Mouse (Mus musculus) olfactory bulb, adult 2 months (tissue): ENCODE measurements around the gene Naa16. TPM values are rescaled to one million over a fixed set of nuclear protein-coding genes. Genes with fewer than 3 reads are reported as not detected.

ENCODE experiments used
- H3K27ac ChIP-seq: fragments of 200-500 bp; 2 replicates; pipeline ENCODE4 v1.5.1; 2012; ENCODE audit warnings: low read depth, low read length; ENCODE audit not compliant: insufficient read depth
- H3K4me1 ChIP-seq: fragments of 200-500 bp; 2 replicates; pipeline ENCODE4 v1.6.1; 2012; ENCODE audit warnings: low read length; ENCODE audit not compliant: control insufficient read depth, insufficient read depth
- H3K4me3 ChIP-seq: fragments of 200-500 bp; 2 replicates; pipeline ENCODE4 v1.5.1; 2012; ENCODE audit warnings: mild to moderate bottlenecking, low read depth, low read length, moderate library complexity; ENCODE audit not compliant: insufficient read depth
- CTCF ChIP-seq: fragments of 200-500 bp; IDR thresholded peaks from 2 replicates; pipeline ENCODE4 v1.5.1; 2012; ENCODE audit warnings: low read depth, mild to moderate bottlenecking, low read length, moderate library complexity; ENCODE audit not compliant: insufficient read depth
- POLR2A ChIP-seq: fragments of 200-500 bp; IDR thresholded peaks from 2 replicates; pipeline ENCODE4 v1.6.1; 2012; ENCODE audit warnings: mild to moderate bottlenecking, low read depth, low read length, moderate library complexity; ENCODE audit not compliant: insufficient read depth
- WGBS: fragments of 180-500 bp; shearing (Covaris S2); methylation state at CpG from one replicate; pipeline ENCODE4 v1.1.7; 2018; 5-methylcytosine and 5-hydroxymethylcytosine counted together
- polyA plus RNA-seq: library from polyadenylated mRNA; stranded (reverse); fragments of >200 nt; gene quantifications from 2 replicates; pipeline ENCODE4 v1.2.4, GENCODE M21; 2012; ENCODE audit warnings: low replicate concordance; ENCODE audit not compliant: missing spikeins, insufficient read depth, insufficient read length

The Naa16 gene
- polyA plus RNA-seq, 1 experiment, result not detected

GRCm38 (mm10) chr14:79287251-79287863 is 103.2 kb downstream of the Naa16 start:
- H3K4me1 ChIP-seq, result peaks cover 2% of the 10 kb centered on the region; the same call in 1 of the 2 replicates
- H3K4me3 ChIP-seq, result no peak overlapping the region
- no peak overlapping the region for H3K27ac ChIP-seq
- no peak for TF ChIP-seq POLR2A
- no peak for TF ChIP-seq CTCF
- 92% methylated on average over 7 of the region's 7 CpGs for WGBS

DNA sequence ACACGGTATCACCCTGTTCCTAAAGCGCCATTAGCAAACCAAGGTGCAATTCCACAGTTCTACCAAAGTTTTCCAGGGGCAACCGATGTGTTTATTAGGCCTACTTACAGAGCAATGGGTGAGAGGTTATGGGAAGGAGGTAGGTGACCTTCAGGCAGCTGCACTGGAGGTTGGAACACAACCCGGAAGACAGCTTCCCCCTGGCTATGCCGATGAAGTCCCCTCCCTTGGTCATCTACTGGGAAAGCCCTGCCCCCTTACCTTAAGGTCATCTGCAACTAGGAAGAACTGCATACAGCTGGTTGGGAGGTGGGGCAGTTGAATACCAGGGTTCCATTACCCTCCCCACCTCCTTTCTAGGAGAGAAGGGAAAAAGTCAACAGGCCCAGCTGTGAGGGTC is 105.0 kb downstream of the Naa16 start:
- 97% methylated on average over 5 of the region's 5 CpGs for WGBS
- no peak overlapping the region for H3K4me3 ChIP-seq
- no peaks in the 10 kb centered on the region for H3K4me1 ChIP-seq
- no peak for TF ChIP-seq POLR2A
- no peak for TF ChIP-seq CTCF
- H3K27ac ChIP-seq, result no peak overlapping the region

DNA sequence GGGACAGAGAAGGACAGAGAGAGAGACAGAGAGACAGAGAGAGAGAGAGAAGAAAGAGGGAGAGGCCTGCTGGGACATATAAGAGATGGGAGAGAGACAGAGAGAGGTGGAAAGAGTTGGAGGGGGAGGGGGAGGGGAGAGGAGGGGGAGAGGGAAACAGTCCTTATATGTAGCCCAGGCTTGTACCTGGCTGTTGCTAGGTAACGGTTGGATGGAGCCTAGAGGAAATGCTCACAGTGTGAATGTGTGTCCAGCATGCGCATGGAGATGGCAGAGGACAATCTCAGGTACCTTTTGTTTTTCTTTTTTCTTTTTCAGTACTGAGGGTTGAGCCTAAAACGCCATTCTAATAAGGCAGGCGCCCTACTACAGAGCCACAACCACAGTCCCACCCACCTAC is 106.0 kb downstream of the Naa16 start:
- no peak overlapping the region for H3K27ac ChIP-seq
- TF ChIP-seq CTCF (no peak), POLR2A (no peak)
- H3K4me3 ChIP-seq, result no peak overlapping the region
- 88% methylated on average over 4 of the region's 4 CpGs for WGBS
- no peaks in the 10 kb centered on the region for H3K4me1 ChIP-seq

GRCm38 (mm10) chr14:79283952-79284351 is 106.6 kb downstream of the Naa16 start:
- no peak overlapping the region for H3K4me3 ChIP-seq
- 57% methylated on average over 7 of the region's 7 CpGs for WGBS
- H3K27ac ChIP-seq, result no peak overlapping the region
- TF ChIP-seq CTCF (no peak), POLR2A (no peak)
- no peaks in the 10 kb centered on the region for H3K4me1 ChIP-seq

- TF ChIP-seq CTCF (no peak), POLR2A (no peak)
- no peak overlapping the region for H3K4me3 ChIP-seq
- 96% methylated on average over 9 of the region's 9 CpGs for WGBS
- no peak overlapping the region for H3K27ac ChIP-seq
- no peaks in the 10 kb centered on the region for H3K4me1 ChIP-seq
Observed at GRCm38 (mm10) chr14:79281894-79282553, 108.6 kb downstream of the Naa16 start.

- Histone ChIP-seq H3K4me1 (peaks cover 5% of the 10 kb centered on the region; the same call in 1 of the 2 replicates), H3K4me3 (no peak overlapping the region), H3K27ac (no peak overlapping the region)
- WGBS, result 93% methylated on average over 9 of the region's 9 CpGs
- TF ChIP-seq CTCF (no peak), POLR2A (no peak)
Observed at GRCm38 (mm10) chr14:79280456-79280855, 110.1 kb downstream of the Naa16 start.

GRCm38 (mm10) chr14:79279494-79279893 is 111.1 kb downstream of the Naa16 start:
- Histone ChIP-seq H3K4me3 (no peak overlapping the region), H3K4me1 (peaks cover 5% of the 10 kb centered on the region; the same call in 1 of the 2 replicates), H3K27ac (no peak overlapping the region)
- TF ChIP-seq CTCF (no peak), POLR2A (no peak)
- 100% methylated on average over 1 of the region's 1 CpGs for WGBS

- TF ChIP-seq POLR2A, result no peak
- no peak for TF ChIP-seq CTCF
- H3K27ac ChIP-seq, result no peak overlapping the region
- peaks cover 7% of the 10 kb centered on the region for H3K4me1 ChIP-seq
- H3K4me3 ChIP-seq, result no peak overlapping the region
- 94% methylated on average over 4 of the region's 4 CpGs for WGBS
Observed at GRCm38 (mm10) chr14:79278927-79279326, 111.7 kb downstream of the Naa16 start.

DNA sequence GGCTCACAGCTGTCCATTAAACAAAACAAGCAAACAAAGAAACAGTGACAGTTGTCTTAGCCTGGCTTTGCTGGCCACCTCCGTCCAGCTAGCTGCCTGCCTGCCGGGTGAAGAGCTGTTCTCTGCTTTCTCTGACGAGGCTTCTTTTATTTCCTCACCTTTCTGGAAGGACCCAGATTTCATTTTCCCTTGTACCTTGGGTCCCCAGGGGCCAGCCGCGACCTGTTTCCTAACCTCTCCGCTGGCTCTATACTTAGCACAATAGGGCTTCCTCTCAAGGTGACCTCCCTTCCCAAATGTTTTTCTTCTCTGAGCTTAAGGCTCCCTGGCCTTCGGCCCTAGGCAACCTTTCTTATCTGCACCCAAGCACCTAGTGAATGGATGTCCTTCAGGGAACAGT is 112.7 kb downstream of the Naa16 start:
- WGBS, result 78% methylated on average over 7 of the region's 7 CpGs
- H3K4me1 ChIP-seq, result peaks cover 11% of the 10 kb centered on the region
- H3K4me3 ChIP-seq, result no peak overlapping the region
- TF ChIP-seq CTCF (no peak), POLR2A (no peak)
- no peak overlapping the region for H3K27ac ChIP-seq
